Mouse (Mus musculus) ES-Bruce4 (cell line): Measurements from ENCODE around the gene Fam171a1.

Experiments used
- CTCF ChIP-seq: IDR thresholded peaks from one replicate; pipeline ENCODE4 v1.8.1; 2011; ENCODE audit warnings: low read depth, low read length
- POLR2A ChIP-seq: IDR thresholded peaks from one replicate; pipeline ENCODE4 v1.8.1; 2011; ENCODE audit warnings: low read length; ENCODE audit not compliant: insufficient read depth

DNA sequence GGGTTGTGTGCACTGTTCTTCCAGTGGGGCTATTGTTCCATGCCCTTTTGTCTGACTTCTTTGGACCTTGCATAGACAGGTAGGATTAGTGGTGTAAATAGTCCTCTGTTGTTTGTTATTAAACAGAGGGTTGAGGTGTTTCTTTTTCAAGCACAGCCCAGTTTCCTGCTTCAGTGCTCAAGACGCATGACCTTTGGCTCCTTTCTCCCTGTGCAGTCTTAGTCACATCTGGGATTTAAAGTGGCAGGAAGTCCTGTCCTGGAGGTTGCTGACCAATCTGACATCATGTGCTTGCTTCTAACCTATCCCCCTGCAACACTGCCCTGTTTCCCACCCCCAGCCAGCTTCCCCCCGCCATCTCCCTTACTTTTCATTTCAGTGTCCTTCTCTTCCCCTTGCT lies 14.9 kb downstream of the Fam171a1 start:
- TF ChIP-seq POLR2A, result no peak
- TF ChIP-seq CTCF, result no peak
